Mouse (Mus musculus) forebrain, embryonic 14.5 days (tissue): ENCODE results near the gene Gm44790. TPM values are rescaled to one million over a fixed set of nuclear protein-coding genes. Genes with fewer than 3 reads are reported as not detected.
"Not testable (repeated sequence)": the region's sequence is repeated elsewhere in the genome, so short reads cannot be mapped to it uniquely, and the experiment has no call there.

ENCODE experiments used
- ATAC-seq: fragments of 200-750 bp; cut with Nextera tagmentation; 2 replicates; pipeline ENCODE4 v1.8.0; 2017; ENCODE audit warnings: mild to moderate bottlenecking, moderate library complexity
- DNase-seq: peaks from one replicate; pipeline ENCODE4 v3.0.0-alpha.2; 2015; ENCODE audit warnings: low spot score
- H3K27ac ChIP-seq: fragments of 300-500 bp; sonication (generic); 2 replicates; pipeline ENCODE4 v1.5.1; 2014; ENCODE audit warnings: low read depth, mild to moderate bottlenecking, control low read depth, low read length, moderate library complexity
- H3K27me3 ChIP-seq: fragments of 300-500 bp; sonication (generic); replicated peaks from 2 replicates; pipeline ENCODE4 v1.6.1; 2014; ENCODE audit warnings: low read length, control low read depth, mixed read lengths; ENCODE audit not compliant: control insufficient read depth, insufficient read depth
- H3K36me3 ChIP-seq: fragments of 300-500 bp; sonication (generic); 2 replicates; pipeline ENCODE4 v1.6.1; 2014; ENCODE audit warnings: low read length, control low read depth; ENCODE audit not compliant: control insufficient read depth, insufficient read depth
- H3K4me1 ChIP-seq: fragments of 300-500 bp; sonication (generic); 2 replicates; pipeline ENCODE4 v1.6.1; 2014; ENCODE audit warnings: antibody characterized with exemption, low read length, control low read depth; ENCODE audit not compliant: control insufficient read depth, insufficient read depth
- H3K4me2 ChIP-seq: fragments of 300-500 bp; sonication (generic); 2 replicates; pipeline ENCODE4 v1.6.1; 2014; ENCODE audit warnings: mild to moderate bottlenecking, control low read depth, low read length
- H3K4me3 ChIP-seq: fragments of 300-500 bp; sonication (generic); 2 replicates; pipeline ENCODE4 v1.5.1; 2014; ENCODE audit warnings: low read depth, low read length, control low read depth
- H3K9ac ChIP-seq: fragments of 300-500 bp; sonication (generic); 2 replicates; pipeline ENCODE4 v1.6.1; 2014; ENCODE audit warnings: mild to moderate bottlenecking, low read length, control low read depth, moderate library complexity
- H3K9me3 ChIP-seq: fragments of 300-500 bp; sonication (generic); replicated peaks from 2 replicates; pipeline ENCODE4 v1.6.1; 2016; ENCODE audit warnings: low read length, control low read depth, mixed read lengths; ENCODE audit not compliant: control insufficient read depth
- WGBS: fragments of 180-500 bp; shearing (Covaris S2); extraction: QIAGEN DNeasy Blood & Tissue Kit; methylation state at CpG from one replicate; pipeline ENCODE4 v1.1.7; 2014; 5-methylcytosine and 5-hydroxymethylcytosine counted together
- polyA plus RNA-seq: library from polyadenylated mRNA; unstranded; fragments of >200 nt; fragmentation: Nextera tagmentation; extraction: Ambion mirVana; gene quantifications from 2 replicates; pipeline ENCODE4 v1.2.1, GENCODE M21; 2014

Gm44790 gene
- polyA plus RNA-seq, 1 experiment from 2014 or later = 1.9 TPM

GRCm38 (mm10) chr6:86487358-86488148 is 61.1 kb downstream of the Gm44790 start:
- ATAC-seq = peak; percentile 97

GRCm38 (mm10) chr6:86488149-86488485 is 61.7 kb downstream of the Gm44790 start:
- DNase-seq = no peak
- H3K9ac ChIP-seq = peak overlapping the region; percentile 68
- no peak for ATAC-seq
- peaks cover 11% of the 10 kb centered on the region for H3K4me1 ChIP-seq
- H3K4me2 ChIP-seq = peak overlapping the region; percentile 41; the same call in 1 of the 2 replicates
- no peaks in the 10 kb centered on the region for H3K9me3 ChIP-seq
- no peaks in the 10 kb centered on the region for H3K36me3 ChIP-seq
- H3K4me3 ChIP-seq = no peak overlapping the region
- 28% methylated on average over 3 of the region's 3 CpGs for WGBS
- H3K27ac ChIP-seq = peak overlapping the region; percentile 98
- no peaks in the 10 kb centered on the region for H3K27me3 ChIP-seq

More at GRCm38 (mm10) chr6:86487358-86488148, 61.1 kb downstream of the Gm44790 start:
- H3K9ac ChIP-seq = peak overlapping the region; percentile 68
- DNase-seq = peak; percentile 94
- 0 out of 2 replicates have a peak overlapping the region, but pooled peaks have one; percentile 6 for H3K4me3 ChIP-seq
- no peaks in the 10 kb centered on the region for H3K27me3 ChIP-seq
- H3K4me2 ChIP-seq = peak overlapping the region; percentile 41
- WGBS = 4% methylated on average over 23 of the region's 24 CpGs
- H3K9me3 ChIP-seq = no peaks in the 10 kb centered on the region
- H3K27ac ChIP-seq = peak overlapping the region; percentile 98
- H3K36me3 ChIP-seq = no peaks in the 10 kb centered on the region
- peaks cover 11% of the 10 kb centered on the region for H3K4me1 ChIP-seq

GRCm38 (mm10) chr6:86489945-86490344 is 63.5 kb downstream of the Gm44790 start:
- no peak for ATAC-seq

DNA sequence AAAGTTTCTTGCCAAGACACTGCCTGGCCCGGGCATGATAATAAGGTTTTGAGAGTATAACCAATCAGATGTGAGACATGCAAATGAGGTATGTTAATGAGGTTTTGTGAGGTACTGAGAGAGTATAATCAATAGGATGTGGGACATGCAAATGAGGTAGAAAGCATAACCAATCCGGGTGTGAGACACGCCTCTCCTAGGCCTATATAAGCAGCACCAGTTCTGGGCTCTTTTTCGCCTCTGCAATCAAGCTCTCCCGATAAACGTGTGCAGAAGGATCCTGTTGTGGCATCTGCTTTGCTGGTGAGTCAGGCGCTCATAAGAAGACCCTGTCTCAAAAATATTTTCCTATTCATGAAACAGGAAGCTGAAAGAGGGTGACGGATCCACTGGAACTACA is 64.0 kb downstream of the Gm44790 start:
- not testable (repeated sequence) for H3K27ac ChIP-seq, H3K27me3 ChIP-seq, H3K4me3 ChIP-seq, H3K9me3 ChIP-seq, H3K4me2 ChIP-seq, H3K36me3 ChIP-seq, ATAC-seq, DNase-seq, H3K9ac ChIP-seq
- H3K4me1 ChIP-seq = peaks cover 11% of the 10 kb centered on the region
- 85% methylated on average over 8 of the region's 8 CpGs for WGBS

More at GRCm38 (mm10) chr6:86489945-86490344, 63.5 kb downstream of the Gm44790 start:
- H3K4me2 ChIP-seq = no peak overlapping the region
- no peak overlapping the region for H3K9ac ChIP-seq
- no peak overlapping the region for H3K4me3 ChIP-seq
- no peaks in the 10 kb centered on the region for H3K36me3 ChIP-seq
- H3K4me1 ChIP-seq = peaks cover 11% of the 10 kb centered on the region
- WGBS = 92% methylated on average over 2 of the region's 2 CpGs
- H3K27ac ChIP-seq = no peak overlapping the region
- no peak for DNase-seq
- no peaks in the 10 kb centered on the region for H3K9me3 ChIP-seq
- no peaks in the 10 kb centered on the region for H3K27me3 ChIP-seq

DNA sequence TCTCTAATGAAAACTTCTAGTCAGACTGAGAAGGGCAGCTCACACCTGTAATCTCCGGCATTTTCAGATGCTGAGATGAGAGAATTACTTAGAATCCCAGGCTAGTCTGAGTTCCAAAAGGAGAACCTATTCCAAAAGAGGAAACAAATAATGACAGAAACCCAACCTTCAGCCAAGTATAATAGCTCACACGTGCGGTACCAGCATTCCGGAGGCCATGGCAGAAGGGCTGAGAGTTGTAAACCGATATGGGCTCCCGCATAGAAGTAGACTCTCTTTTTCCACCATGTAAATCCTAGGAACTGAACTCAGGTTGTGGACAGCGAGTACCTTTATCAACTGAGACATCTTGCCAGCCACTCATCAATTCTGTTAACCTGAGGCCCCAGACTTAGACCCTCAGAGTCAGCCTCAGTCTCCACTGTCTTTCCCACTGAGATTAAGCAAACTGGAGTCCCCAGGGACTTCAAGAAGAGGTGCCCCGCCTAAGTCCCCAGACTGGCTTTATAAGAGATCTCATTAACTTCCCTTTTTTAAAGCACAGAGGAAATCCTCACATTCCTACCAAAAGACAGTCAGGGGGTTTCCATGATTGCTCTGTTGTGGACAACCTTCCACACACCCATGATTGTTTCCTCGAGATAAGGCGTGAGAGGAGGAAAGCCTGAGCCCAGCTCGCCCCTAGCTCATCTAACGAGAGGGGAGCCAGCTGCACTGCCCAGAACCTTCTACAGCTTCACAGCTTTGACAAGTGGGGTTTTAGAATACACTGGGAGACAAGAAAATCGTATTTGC is 67.2 kb downstream of the Gm44790 start:
- DNase-seq = no peak
- Histone ChIP-seq H3K4me1 (no peaks in the 10 kb centered on the region), H3K4me2 (no peak overlapping the region), H3K36me3 (no peaks in the 10 kb centered on the region), H3K9ac (no peak overlapping the region), H3K27ac (no peak overlapping the region), H3K4me3 (no peak overlapping the region), H3K9me3 (no peaks in the 10 kb centered on the region), H3K27me3 (no peaks in the 10 kb centered on the region)
- no peak for ATAC-seq
- WGBS = 73% methylated on average over 13 of the region's 13 CpGs

DNA sequence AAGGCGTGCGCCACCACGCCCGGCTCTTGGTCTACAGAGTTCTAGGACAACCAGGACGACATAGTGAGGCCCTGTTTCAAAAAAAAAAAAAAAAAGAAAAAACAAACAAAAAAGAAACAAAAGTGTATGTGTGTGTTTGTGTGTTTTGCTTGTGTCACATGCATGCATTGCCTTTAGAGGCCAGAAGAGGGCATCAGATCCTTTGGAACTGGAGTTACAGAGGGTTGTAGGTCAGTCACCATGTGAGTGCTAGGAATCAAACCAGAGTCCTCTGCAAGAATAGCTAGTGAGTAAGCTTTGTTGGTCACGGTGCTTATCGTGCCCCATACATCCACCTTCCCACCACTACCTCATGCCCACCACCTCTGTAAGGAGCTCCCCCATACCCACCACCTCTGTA is 68.3 kb downstream of the Gm44790 start:
- WGBS = 95% methylated on average over 7 of the region's 7 CpGs
- no peaks in the 10 kb centered on the region for H3K9me3 ChIP-seq
- no peak overlapping the region for H3K9ac ChIP-seq
- H3K4me3 ChIP-seq = no peak overlapping the region
- H3K4me1 ChIP-seq = no peaks in the 10 kb centered on the region
- H3K27ac ChIP-seq = no peak overlapping the region
- DNase-seq = no peak
- no peak for ATAC-seq
- no peaks in the 10 kb centered on the region for H3K27me3 ChIP-seq
- H3K4me2 ChIP-seq = no peak overlapping the region
- no peaks in the 10 kb centered on the region for H3K36me3 ChIP-seq

Other genes with a start within 250 kb of the Gm44790 start
- 7.5 and 12.0 TPM in 2 replicates for gene Tgfa, start 231.4 kb upstream of the Gm44790 start, polyA plus RNA-seq
- gene Fam136a, start 61.0 kb upstream of the Gm44790 start, polyA plus RNA-seq = 129 and 130 TPM in 2 replicates
- gene Snrpg, start 55.4 kb upstream of the Gm44790 start, polyA plus RNA-seq = 554 and 764 TPM in 2 replicates
- gene Pcyox1, start 29.5 kb upstream of the Gm44790 start, polyA plus RNA-seq = 81.3 and 90.2 TPM in 2 replicates
- 299 and 325 TPM in 2 replicates for gene Tia1, start 22.4 kb upstream of the Gm44790 start, polyA plus RNA-seq
- 33.6 and 35.2 TPM in 2 replicates for gene C87436, start 11.7 kb downstream of the Gm44790 start, polyA plus RNA-seq
- 176 and 206 TPM in 2 replicates for gene Pcbp1, start 99.7 kb downstream of the Gm44790 start, polyA plus RNA-seq
- gene Asprv1, start 201.5 kb downstream of the Gm44790 start, polyA plus RNA-seq = 0.59 and 1.0 TPM in 2 replicates
- 15.3 and 16.4 TPM in 2 replicates for gene Mxd1, start 242.5 kb downstream of the Gm44790 start, polyA plus RNA-seq